Mouse (Mus musculus): Measurements from ENCODE around the gene Lrrc4. TPM values are rescaled to one million over a fixed set of nuclear protein-coding genes. Genes with fewer than 3 reads are reported as not detected.

Lrrc4 gene
- polyA plus RNA-seq, 1 experiment from 2014 or later: 3.8 TPM

DNA sequence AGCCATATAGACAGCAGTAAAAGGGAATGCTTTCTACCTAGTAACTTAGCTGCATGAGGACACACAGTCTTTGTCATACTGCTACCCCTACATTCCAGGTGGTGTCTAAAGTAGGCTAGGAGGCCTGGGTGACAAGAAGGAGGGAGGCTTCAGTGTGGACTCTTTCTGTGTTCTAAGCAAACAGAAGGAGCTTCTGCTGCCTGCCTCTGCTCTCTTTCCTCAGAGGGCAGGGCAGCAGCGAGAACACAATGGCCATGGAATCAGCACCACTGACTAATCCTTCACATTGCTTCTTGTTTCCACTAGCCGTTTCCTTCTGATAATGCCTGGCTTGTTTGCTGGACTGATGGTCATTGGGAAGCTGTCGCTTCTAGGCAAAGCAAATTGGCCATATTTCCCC, 40.4 kb downstream of the Lrrc4 start:
- Histone ChIP-seq H3K27me3 (no peaks in the 10 kb centered on the region), H3K4me2 (replicated peaks) (no peak overlapping the region), H3K4me1 (peaks cover 30% of the 10 kb centered on the region), H3K4me3 (no peak overlapping the region), H3K36me3 (0 out of 2 replicates have a peak, but pooled peaks cover 1% of the 10 kb centered on the region), H3K27ac (replicated peaks) (no peak overlapping the region), H3K9ac (replicated peaks) (no peak overlapping the region), H3K9me3 (no peaks in the 10 kb centered on the region)
- no peak for ATAC-seq (ENCODE audit: low FRiP score, low read depth)
- 30% methylated on average over 3 of the region's 3 CpGs for WGBS

DNA sequence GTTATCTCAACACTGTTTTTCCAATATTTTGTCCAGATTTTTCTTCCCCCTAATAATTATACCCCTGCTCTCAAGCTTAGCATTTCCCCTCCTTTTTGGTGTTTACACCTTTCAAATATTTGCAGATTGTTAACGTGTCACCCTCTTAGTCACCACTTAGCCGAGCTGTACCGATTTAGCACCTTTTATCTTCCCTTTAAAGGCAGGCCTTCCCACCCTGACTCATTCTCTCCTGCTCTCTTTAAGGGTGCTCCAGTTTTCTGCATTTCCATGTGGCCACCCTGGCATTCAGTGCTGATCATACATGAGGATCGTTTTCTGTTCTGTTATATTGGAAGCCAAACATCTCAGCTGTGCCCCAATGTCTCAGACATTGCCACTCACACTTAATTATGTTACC, 41.9 kb downstream of the Lrrc4 start:
- Histone ChIP-seq H3K36me3 (no peaks in the 10 kb centered on the region), H3K27ac (replicated peaks) (no peak overlapping the region), H3K9me3 (no peaks in the 10 kb centered on the region), H3K4me2 (replicated peaks) (no peak overlapping the region), H3K9ac (replicated peaks) (no peak overlapping the region), H3K27me3 (no peaks in the 10 kb centered on the region), H3K4me1 (peaks cover 18% of the 10 kb centered on the region), H3K4me3 (no peak overlapping the region)
- 76% methylated on average over 4 of the region's 4 CpGs for WGBS
- ATAC-seq (ENCODE audit: low FRiP score, low read depth): no peak

DNA sequence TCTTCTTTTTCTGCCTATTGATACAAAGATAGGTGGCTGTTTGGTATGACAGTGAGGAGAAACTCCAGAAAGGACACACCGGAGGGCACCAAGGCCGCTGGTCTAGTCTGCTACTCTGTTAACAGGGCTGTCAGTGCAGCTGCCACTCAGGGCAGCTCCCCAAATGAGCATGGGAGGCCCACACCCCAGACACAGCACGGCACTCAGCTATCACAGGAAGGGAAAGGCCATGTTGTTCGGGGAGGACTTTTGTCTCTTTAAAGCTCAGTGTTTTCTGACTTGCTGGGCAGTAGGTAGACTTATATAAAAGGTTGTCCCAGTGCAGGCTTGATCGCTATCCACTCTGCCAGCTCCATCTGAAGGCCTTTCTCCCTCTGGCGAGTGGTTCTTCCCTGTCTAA, 44.4 kb downstream of the Lrrc4 start:
- ATAC-seq (ENCODE audit: low FRiP score, low read depth): no peak
- 80% methylated on average over 6 of the region's 6 CpGs for WGBS
- H3K4me2 ChIP-seq (replicated peaks): no peak overlapping the region

DNA sequence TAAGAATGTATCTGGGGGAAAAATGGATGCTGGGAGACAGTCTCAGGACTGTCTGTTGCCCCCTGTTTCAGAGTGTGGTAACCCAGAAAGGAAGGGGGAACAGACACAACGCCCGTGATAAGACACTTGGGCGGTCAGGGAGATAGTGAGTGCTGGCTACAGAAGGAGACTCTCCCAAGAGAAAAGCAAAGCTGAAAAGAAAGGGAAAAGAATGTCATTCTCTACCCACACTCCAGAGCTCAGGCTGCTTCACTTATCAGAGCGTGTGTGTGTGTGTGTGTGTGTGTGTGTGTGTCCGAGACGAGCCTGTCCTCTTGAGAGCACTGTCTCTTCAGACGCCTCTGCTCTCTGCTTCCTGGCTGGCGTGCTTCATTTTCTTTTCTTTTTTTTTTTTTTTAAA, 45.8 kb downstream of the Lrrc4 start:
- H3K4me1 ChIP-seq: peaks cover 38% of the 10 kb centered on the region
- H3K4me3 ChIP-seq: no peak overlapping the region
- H3K27me3 ChIP-seq: no peaks in the 10 kb centered on the region
- H3K9ac ChIP-seq (replicated peaks): no peak overlapping the region
- H3K27ac ChIP-seq (replicated peaks): no peak overlapping the region
- no peaks in the 10 kb centered on the region for H3K9me3 ChIP-seq
- no peak overlapping the region for H3K4me2 ChIP-seq (replicated peaks)
- H3K36me3 ChIP-seq: no peaks in the 10 kb centered on the region
- WGBS: 87% methylated on average over 8 of the region's 8 CpGs
- ATAC-seq (ENCODE audit: low FRiP score, low read depth): no peak

More for the DNA sequence above, 44.4 kb downstream of the Lrrc4 start:
- peaks cover 38% of the 10 kb centered on the region for H3K4me1 ChIP-seq
- no peaks in the 10 kb centered on the region for H3K36me3 ChIP-seq
- H3K9me3 ChIP-seq: no peaks in the 10 kb centered on the region
- no peaks in the 10 kb centered on the region for H3K27me3 ChIP-seq
- no peak overlapping the region for H3K4me3 ChIP-seq
- no peak overlapping the region for H3K27ac ChIP-seq (replicated peaks)
- H3K9ac ChIP-seq (replicated peaks): no peak overlapping the region

DNA sequence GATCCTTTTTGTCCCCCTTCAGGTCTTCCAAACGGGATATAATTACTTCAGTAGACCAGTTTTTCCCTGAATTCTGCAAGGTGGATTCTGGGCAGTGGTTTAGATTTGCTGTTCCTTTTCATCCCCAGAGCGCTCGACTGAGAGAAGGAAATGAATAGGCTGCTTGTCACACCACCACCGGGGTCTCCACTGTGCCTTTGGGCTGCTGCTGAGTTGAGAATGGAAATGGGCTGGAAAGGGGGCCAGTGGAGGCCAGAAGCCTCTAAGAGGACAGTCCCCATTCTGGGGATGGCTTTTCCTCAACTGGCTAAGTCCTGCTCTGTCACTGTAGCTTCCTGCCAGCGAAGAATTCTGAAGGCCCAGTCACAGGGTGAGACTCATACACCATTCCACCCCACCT, 47.6 kb downstream of the Lrrc4 start:
- Histone ChIP-seq H3K4me3 (no peak overlapping the region), H3K27ac (replicated peaks) (peak overlapping the region; percentile 63), H3K9ac (replicated peaks) (no peak overlapping the region; the same call in 1 of the 2 replicates), H3K9me3 (no peaks in the 10 kb centered on the region), H3K27me3 (no peaks in the 10 kb centered on the region), H3K4me1 (peaks cover 32% of the 10 kb centered on the region), H3K4me2 (replicated peaks) (no peak overlapping the region), H3K36me3 (no peaks in the 10 kb centered on the region)
- peak; percentile 39; the same call in 1 of the 2 replicates for ATAC-seq (ENCODE audit: low FRiP score, low read depth)
- 33% methylated on average over 5 of the region's 5 CpGs for WGBS

DNA sequence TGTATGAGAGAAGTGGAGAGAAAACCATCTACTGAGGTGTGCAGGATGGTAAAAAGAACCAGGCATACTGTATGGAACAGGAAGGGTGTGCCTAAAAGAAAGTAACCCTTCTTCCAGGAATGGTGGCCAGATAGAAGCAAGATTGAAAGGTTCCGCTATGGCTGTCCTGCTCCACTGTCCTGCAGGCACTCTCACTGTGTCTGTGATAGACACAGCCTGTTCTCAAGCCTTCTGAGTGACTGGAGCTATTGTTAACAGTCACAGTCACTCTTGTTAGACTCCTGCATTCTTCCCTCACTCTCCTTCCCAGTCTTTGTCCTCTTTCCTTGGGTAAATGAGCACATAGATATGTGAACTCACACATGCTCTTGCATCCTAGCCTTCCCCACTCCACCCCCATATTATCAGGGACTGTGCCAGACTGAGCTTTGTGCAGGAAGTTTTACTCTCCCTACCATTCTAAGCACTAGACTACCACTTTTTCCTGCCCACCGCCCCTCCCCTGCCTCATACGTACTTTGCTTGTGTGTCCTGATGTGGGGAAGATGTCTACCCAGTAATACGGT, 48.4 kb downstream of the Lrrc4 start:
- H3K4me3 ChIP-seq: no peak overlapping the region
- peak overlapping the region; percentile 63 for H3K27ac ChIP-seq (replicated peaks)
- H3K4me1 ChIP-seq: peaks cover 32% of the 10 kb centered on the region
- no peaks in the 10 kb centered on the region for H3K36me3 ChIP-seq
- peak; percentile 73 for ATAC-seq (ENCODE audit: low FRiP score, low read depth)
- H3K27me3 ChIP-seq: no peaks in the 10 kb centered on the region
- 41% methylated on average over 4 of the region's 4 CpGs for WGBS
- H3K9me3 ChIP-seq: no peaks in the 10 kb centered on the region
- no peak overlapping the region for H3K4me2 ChIP-seq (replicated peaks)
- no peak overlapping the region; the same call in 1 of the 2 replicates for H3K9ac ChIP-seq (replicated peaks)

DNA sequence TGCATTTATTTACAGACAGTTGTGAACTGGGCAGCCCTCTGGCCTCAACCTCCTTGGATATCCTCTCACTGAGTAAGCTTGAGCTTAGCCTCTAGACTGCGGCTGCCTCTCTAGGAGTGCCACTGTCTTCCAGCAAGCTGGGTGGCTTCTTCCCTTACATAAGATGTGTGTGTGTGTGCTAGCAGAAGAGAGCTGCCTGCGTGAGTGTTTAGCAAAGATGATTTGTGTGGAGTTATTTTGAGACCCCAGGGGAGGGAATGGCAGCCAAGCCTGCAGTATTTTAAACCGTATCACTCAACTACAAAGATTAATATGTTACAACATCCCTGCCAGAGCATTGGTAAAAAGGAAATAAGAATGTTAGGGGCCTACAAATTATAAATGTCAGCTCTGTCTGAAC, 49.9 kb downstream of the Lrrc4 start:
- Histone ChIP-seq H3K9me3 (no peaks in the 10 kb centered on the region), H3K4me2 (replicated peaks) (no peak overlapping the region), H3K4me1 (peaks cover 31% of the 10 kb centered on the region), H3K27me3 (no peaks in the 10 kb centered on the region), H3K9ac (replicated peaks) (no peak overlapping the region), H3K27ac (replicated peaks) (no peak overlapping the region), H3K4me3 (no peak overlapping the region), H3K36me3 (no peaks in the 10 kb centered on the region)
- WGBS: 83% methylated on average over 3 of the region's 3 CpGs
- ATAC-seq (ENCODE audit: low FRiP score, low read depth): no peak

DNA sequence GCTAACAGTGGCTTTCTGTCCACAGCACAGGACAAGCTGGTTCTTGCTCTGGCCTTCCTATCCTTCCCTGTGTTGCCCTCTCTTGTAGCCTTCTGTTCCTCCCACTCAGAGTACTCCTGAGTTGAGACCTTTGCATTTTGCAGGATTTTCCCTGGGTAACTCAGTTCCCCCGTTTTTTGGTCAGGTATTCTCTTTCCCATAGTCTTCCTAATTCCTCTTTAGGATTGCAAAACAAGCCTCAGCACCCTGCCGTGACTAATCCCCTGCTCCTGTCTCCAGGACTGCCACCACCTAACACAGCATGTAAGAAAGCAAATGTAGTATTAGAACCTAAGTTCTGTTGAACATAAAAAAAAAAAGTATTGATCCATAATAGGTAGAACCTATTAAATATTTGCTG, 60.2 kb downstream of the Lrrc4 start:
- H3K36me3 ChIP-seq: no peaks in the 10 kb centered on the region
- H3K27me3 ChIP-seq: no peaks in the 10 kb centered on the region
- no peak overlapping the region for H3K4me3 ChIP-seq
- H3K9me3 ChIP-seq: peaks cover 4% of the 10 kb centered on the region; the same call in 1 of the 2 replicates
- no peak overlapping the region for H3K9ac ChIP-seq (replicated peaks)
- H3K4me1 ChIP-seq: no peaks in the 10 kb centered on the region
- H3K4me2 ChIP-seq (replicated peaks): no peak overlapping the region
- no peak for ATAC-seq (ENCODE audit: low FRiP score, low read depth)
- WGBS: 14% methylated on average over 2 of the region's 2 CpGs
- no peak overlapping the region for H3K27ac ChIP-seq (replicated peaks)

DNA sequence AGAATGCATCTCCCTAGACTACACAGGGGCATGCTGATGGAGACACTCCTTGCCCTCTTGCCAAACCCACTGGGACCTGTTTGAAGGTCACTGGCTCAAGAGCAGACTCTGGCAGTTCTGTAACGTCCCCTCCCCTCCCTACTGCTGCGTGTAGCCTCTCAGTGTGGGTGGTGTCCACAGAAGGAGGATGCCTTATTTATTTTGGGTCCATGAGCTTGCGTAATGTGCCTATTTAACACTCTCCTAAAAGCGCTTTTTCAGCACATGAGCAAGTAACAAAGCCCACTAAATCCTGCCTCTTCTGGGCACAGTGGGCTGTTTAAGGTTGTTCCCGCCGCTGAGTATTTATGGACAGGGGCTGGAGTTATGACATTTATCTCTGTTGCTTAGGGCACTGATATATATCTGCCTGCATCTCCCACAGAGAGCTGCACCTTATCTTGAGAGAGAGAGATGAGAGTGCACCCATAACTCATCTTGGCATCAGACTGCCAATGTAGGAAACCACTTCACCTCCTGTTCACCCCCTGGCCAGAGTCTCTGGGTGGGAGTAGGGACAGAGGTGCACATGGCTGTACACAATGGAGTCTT, 63.6 kb downstream of the Lrrc4 start:
- no peak for ATAC-seq (ENCODE audit: low FRiP score, low read depth)

DNA sequence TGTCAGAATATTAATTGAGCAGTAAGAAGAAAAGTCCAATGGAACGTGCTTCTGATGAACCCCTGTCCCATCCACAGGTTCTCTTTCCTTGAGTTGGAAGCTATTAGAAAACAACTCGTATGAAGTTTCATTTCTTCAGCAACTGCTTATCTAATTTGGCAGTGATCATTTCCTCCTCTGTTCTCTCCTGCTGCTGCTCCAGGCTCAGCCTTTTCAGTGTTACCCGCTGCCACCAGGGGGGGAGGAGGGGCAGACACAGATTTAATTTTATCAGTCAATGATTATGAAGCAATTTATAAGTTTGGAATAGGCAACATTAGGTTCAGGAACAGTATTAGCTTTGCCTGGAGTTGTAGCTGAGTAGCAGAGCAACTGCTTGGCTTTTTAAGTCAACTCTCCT, 64.9 kb downstream of the Lrrc4 start:
- 84% methylated on average over 3 of the region's 3 CpGs for WGBS
- no peak overlapping the region for H3K27ac ChIP-seq (replicated peaks)
- H3K4me1 ChIP-seq: peaks cover 15% of the 10 kb centered on the region
- H3K4me2 ChIP-seq (replicated peaks): no peak overlapping the region
- H3K4me3 ChIP-seq: no peak overlapping the region
- H3K9ac ChIP-seq (replicated peaks): no peak overlapping the region
- no peaks in the 10 kb centered on the region for H3K27me3 ChIP-seq
- H3K9me3 ChIP-seq: peaks cover 4% of the 10 kb centered on the region; the same call in 1 of the 2 replicates
- ATAC-seq (ENCODE audit: low FRiP score, low read depth): no peak
- no peaks in the 10 kb centered on the region for H3K36me3 ChIP-seq

More for the DNA sequence above, 63.6 kb downstream of the Lrrc4 start:
- no peak overlapping the region for H3K4me3 ChIP-seq
- no peak overlapping the region for H3K4me2 ChIP-seq (replicated peaks)
- H3K9ac ChIP-seq (replicated peaks): no peak overlapping the region
- H3K27ac ChIP-seq (replicated peaks): no peak overlapping the region
- peaks cover 4% of the 10 kb centered on the region; the same call in 1 of the 2 replicates for H3K9me3 ChIP-seq
- no peaks in the 10 kb centered on the region for H3K27me3 ChIP-seq
- no peaks in the 10 kb centered on the region for H3K36me3 ChIP-seq
- WGBS: 88% methylated on average over 6 of the region's 6 CpGs
- peaks cover 2% of the 10 kb centered on the region; the same call in 1 of the 2 replicates for H3K4me1 ChIP-seq

DNA sequence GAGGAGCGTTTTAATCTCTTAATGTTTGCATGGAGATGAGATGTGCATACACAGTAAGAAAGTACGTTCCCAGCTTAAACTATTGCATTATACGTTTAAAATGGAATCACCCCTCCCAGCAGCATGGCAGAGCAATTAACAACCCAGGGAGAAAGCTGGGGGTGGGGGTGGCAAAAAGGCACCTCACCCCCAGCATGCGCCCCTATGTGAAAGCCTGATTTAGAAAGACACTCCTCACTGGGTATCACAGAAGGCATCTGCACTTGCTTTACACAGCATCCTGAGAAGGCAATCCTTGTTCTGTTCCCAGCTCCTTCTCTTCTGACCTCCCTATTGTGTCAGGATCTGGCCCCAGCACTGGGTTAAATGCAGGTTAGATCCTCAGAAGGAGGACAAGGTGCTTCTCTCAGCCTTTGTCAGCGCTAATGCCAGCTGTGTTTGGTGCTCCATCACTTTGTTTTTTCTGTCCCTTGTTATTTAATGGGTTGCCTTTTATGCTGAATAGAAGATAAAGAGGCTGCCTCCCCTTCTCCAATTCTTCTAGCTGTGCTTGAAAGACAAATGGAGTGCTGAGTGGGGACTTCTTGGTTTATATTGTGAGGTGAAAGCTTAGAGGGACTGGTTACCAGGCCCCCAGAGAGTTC, 69.3 kb downstream of the Lrrc4 start:
- Histone ChIP-seq H3K4me2 (replicated peaks) (no peak overlapping the region), H3K9me3 (no peaks in the 10 kb centered on the region), H3K9ac (replicated peaks) (no peak overlapping the region), H3K27ac (replicated peaks) (no peak overlapping the region), H3K27me3 (no peaks in the 10 kb centered on the region), H3K36me3 (no peaks in the 10 kb centered on the region), H3K4me3 (no peak overlapping the region), H3K4me1 (peaks cover 33% of the 10 kb centered on the region)
- peak; percentile 63; the same call in 1 of the 2 replicates for ATAC-seq (ENCODE audit: low FRiP score, low read depth)
- WGBS: 8% methylated on average over 5 of the region's 5 CpGs

DNA sequence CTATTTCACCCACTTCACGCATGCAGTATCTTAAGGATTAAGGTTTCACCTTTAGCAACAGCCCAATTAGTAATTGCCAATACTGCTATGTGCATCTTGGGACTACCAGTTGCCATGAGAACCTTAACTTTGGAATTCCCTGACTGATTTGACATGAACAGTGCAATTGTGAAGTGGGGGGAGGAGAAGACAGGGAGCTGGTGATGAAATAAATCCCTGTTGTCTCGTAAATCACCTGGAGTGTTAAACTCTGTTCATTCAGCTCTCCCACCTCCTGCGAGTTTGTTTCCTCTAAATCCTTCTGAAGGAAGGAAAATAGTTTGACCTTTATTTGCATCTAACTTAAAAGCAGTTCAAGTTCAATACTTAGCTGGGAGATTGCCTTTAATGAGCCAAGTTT, 69.8 kb downstream of the Lrrc4 start:
- no peaks in the 10 kb centered on the region for H3K27me3 ChIP-seq
- WGBS: 25% methylated on average over 3 of the region's 3 CpGs

More for the DNA sequence above, 69.8 kb downstream of the Lrrc4 start:
- no peaks in the 10 kb centered on the region for H3K36me3 ChIP-seq
- H3K9ac ChIP-seq (replicated peaks): no peak overlapping the region
- peaks cover 38% of the 10 kb centered on the region for H3K4me1 ChIP-seq
- H3K9me3 ChIP-seq: no peaks in the 10 kb centered on the region
- H3K4me2 ChIP-seq (replicated peaks): no peak overlapping the region
- H3K4me3 ChIP-seq: no peak overlapping the region
- H3K27ac ChIP-seq (replicated peaks): no peak overlapping the region
- no peak for ATAC-seq (ENCODE audit: low FRiP score, low read depth)

Data from midbrain, embryonic 12.5 days (tissue).